Mouse (Mus musculus) B cell, adult (primary cell): Measurements from ENCODE around the gene Rpusd3. TPM values are rescaled to one million over a fixed set of nuclear protein-coding genes. Genes with fewer than 3 reads are reported as not detected.

ENCODE experiments used
- total RNA-seq: library from RNA; stranded (reverse); gene quantifications from 4 replicates; pipeline ENCODE4 v1.2.4, GENCODE M21; 2023; ENCODE audit not compliant: inconsistent age

Rpusd3 gene
- 9.4 to 24.2 TPM (median 14.4 TPM) in 4 replicates for total RNA-seq

GRCm38 (mm10) chr6:113419199-113419587 is at the start of gene Rpusd3:
Gene Rpusd3 (minus strand): TSS chr6:113419340.

DNA sequence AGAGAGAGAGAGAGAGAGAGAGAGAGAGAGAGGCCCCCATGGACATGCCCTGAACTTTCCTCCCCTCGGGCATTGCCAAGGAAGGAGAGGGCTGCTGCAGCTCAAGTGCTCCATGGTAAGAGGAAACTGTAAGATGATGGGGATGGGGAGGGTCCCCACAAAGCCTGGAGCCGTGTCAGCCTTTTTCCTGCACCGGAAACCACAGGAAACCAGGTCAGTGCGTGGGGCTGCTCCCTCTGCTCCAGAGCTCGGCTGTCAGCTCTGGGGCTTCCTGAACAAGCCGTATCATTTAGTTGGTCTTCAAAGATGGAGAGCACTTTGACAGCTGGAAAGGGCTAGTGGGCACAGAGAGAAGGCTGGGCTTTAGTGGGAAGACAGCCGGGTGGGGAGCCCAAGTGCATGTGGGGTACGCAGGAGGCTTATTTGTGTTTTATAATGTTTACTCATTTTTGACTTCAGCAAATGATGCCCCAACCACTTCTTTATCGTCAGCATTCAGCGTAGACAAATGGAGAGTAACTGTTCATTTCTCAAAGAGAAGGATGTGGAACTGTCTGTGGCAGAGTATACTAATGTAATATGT is 38.9 kb upstream of the Rpusd3 start, which contains the start of gene Il17re:
Gene Il17re (plus strand): TSS at position 533 of the 583 bp plus-strand sequence.

GRCm38 (mm10) chr6:113442442-113443090 is 23.4 kb upstream of the Rpusd3 start, which contains the start of gene Jagn1:
Gene Jagn1 (plus strand): TSS chr6:113442569.

DNA sequence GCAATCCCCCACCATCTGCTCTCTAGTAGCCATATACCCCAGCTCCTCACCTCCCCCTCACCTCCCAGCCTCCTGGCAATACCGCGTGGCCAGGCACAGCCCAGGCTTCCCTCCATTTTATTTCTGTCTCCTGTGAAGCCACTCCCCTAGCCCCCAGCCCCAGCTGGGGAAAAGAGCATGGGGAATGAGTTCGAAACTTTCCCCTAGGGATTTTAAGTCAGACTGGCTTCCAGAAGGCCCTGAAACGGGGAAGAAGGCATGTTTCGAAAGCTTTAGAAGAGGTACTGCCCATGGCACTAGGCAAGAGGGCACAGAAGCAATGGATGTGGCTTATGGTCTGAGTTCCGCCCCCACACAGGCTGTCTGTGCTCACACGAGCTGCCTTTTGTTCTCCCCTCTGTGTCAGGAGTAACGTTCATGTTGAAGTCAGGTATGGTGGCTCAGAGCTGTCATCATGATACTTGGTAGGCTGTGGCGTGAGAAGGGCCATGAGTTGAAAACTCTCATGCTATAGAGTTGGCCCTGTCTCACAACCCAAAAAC is 16.6 kb upstream of the Rpusd3 start, which contains the start of gene Cidec:
Gene Cidec (minus strand): TSS at position 97 of the 542 bp plus-strand sequence.

GRCm38 (mm10) chr6:113388960-113389359 is 30.2 kb downstream of the Rpusd3 start, which contains the start of gene Ttll3:
Gene Ttll3 (plus strand): TSS chr6:113389260.

DNA sequence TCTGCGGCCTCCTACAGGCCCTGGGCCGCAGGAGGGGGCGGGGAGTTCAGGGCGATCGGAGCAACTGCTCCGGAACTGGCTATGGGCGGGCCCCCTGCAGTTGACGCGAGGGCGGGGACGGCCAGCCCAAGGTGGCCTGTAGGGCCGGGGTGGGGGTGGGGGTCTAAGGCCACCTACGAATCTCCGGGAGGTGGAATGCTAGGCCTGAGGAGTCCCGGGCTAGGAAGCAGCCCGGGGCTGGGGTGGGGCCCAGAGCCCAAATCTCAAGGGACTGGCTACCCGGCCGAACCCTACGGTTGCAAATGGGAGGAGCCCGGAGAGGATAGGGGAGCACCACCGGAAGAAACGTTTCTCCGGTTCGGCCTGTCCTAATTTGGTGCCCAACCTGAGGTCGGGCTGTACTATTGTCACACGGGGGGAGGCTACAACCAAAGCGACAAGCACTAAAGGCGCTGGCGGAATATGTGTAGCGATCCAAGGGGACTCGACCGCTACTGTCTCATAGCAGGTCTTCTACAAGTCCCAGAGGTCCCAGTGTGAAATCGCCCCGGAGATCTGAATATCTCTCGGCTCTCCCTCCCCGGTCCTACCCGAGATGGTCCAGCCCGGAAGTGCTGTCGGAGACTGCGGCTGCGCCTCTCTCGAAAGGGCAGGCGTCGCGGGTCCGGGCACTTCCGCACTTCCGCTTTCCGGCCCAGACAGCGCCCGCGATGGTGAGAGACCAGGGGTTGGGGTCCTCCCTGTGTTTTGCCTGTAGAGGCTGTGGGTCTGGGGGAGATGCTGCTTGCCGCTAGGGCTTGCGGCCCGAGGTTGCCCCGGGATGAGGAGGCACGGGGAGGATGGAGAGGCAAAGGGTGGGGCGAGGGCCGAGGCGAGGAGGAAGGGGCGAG is 41.4 kb downstream of the Rpusd3 start, which contains the start of the genes Tada3 and Arpc4:
Gene Tada3 (minus strand): TSS at position 388 of the 890 bp plus-strand sequence.
Gene Arpc4 (plus strand): TSS at position 620 of the 890 bp plus-strand sequence.

Other genes with a start within 250 kb of the Rpusd3 start
- gene Lhfpl4, start 224.0 kb downstream of the Rpusd3 start, total RNA-seq: 1.3 to 2.5 TPM (median 1.5 TPM) in 4 replicates
- 54.8 to 63.2 TPM (median 61.3 TPM) in 4 replicates for gene Mtmr14, start 181.5 kb downstream of the Rpusd3 start, total RNA-seq
- 1.4 to 2.1 TPM (median 1.8 TPM) in 4 replicates for gene Cpne9, start 137.0 kb downstream of the Rpusd3 start, total RNA-seq
- gene Brpf1, start 112.2 kb downstream of the Rpusd3 start, total RNA-seq: 63.1 to 71.2 TPM (median 67.3 TPM) in 4 replicates
- 13.3 to 18.1 TPM (median 14.8 TPM) in 4 replicates for gene Ogg1, start 92.4 kb downstream of the Rpusd3 start, total RNA-seq
- 0.77 to 2.4 TPM (median 1.0 TPM) in 4 replicates for gene Camk1, start 75.4 kb downstream of the Rpusd3 start, total RNA-seq
- gene Tada3, start 41.5 kb downstream of the Rpusd3 start, total RNA-seq: 27.7 to 30.8 TPM (median 28.5 TPM) in 4 replicates
- 257 to 299 TPM (median 278 TPM) in 4 replicates for gene Arpc4, start 41.2 kb downstream of the Rpusd3 start, total RNA-seq
- gene Ttll3, start 30.1 kb downstream of the Rpusd3 start, total RNA-seq: 31.2 to 38.7 TPM (median 36.2 TPM) in 4 replicates
- gene Cidec, start 16.4 kb upstream of the Rpusd3 start, total RNA-seq: not detected in 4 replicates
- gene Jagn1, start 23.2 kb upstream of the Rpusd3 start, total RNA-seq: 16.2 to 21.7 TPM (median 18.7 TPM) in 4 replicates
- gene Il17re, start 39.1 kb upstream of the Rpusd3 start, total RNA-seq: not detected in 4 replicates
- not detected in 4 replicates for gene Il17rc, start 52.1 kb upstream of the Rpusd3 start, total RNA-seq
- gene Creld1, start 64.0 kb upstream of the Rpusd3 start, total RNA-seq: 15.4 to 17.8 TPM (median 17.1 TPM) in 4 replicates
- gene Prrt3, start 82.6 kb upstream of the Rpusd3 start, total RNA-seq: 0.36 to 0.86 TPM (median 0.72 TPM) in 4 replicates
- 71.5 to 80.4 TPM (median 76.9 TPM) in 4 replicates for gene Emc3, start 112.3 kb upstream of the Rpusd3 start, total RNA-seq
- gene Fancd2, start 112.3 kb upstream of the Rpusd3 start, total RNA-seq: 2.1 to 2.7 TPM (median 2.5 TPM) in 4 replicates
- not detected in 4 replicates for gene Fancd2os, start 181.4 kb upstream of the Rpusd3 start, total RNA-seq
- 108 to 128 TPM (median 115 TPM) in 4 replicates for gene Brk1, start 185.4 kb upstream of the Rpusd3 start, total RNA-seq
- 29.5 to 35.8 TPM (median 30.8 TPM) in 4 replicates for gene Vhl, start 204.6 kb upstream of the Rpusd3 start, total RNA-seq
- gene Irak2, start 219.1 kb upstream of the Rpusd3 start, total RNA-seq: 152 to 170 TPM (median 165 TPM) in 4 replicates